Comparison of ENCODE assay signal across 19 mouse cellular contexts in the genomic region with DNA sequence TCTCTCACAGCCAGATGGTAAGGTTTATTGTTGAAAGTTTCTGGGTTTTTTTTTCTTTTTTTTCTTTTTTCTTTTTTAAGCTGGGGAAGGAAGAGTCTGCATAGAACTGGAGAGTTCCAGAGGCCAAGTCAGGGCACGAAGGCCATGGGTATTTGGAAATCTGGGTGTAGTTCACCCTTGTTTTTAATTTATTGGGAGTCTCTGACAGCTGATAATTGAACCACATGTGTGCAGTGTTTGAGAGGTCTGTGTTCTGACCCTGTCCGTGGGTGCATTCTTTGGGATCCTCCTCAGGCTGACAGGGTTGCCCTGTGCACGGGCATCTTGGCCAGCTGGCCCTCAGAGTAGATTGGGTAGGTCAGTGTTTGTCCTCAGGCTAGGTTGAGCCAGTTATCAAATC. TPM values are rescaled to one million over a fixed set of nuclear protein-coding genes. Genes with fewer than 3 reads are reported as not detected.
DNase-seq lines count a peak whose midpoint lies in the region; ATAC-seq lines count a peak whose summit lies in the region.
"Had no signal": no experiment of that assay in that cellular context is flagged by ENCODE, and none has a peak within 500 bp of the region (broad histone marks: within the 10 kb centered on the region; RNA-seq: fewer than 3 reads in every experiment).

No protein-coding gene starts in this region.

- ATAC-seq in heart, embryonic 13.5 days (ENCODE audit: extremely low read depth, insufficient number of reproducible peaks, low FRiP score, low TSS enrichment), result no peak
- ATAC-seq: CD4-positive, CD25-positive, alpha-beta regulatory T cell, adult 4 months; forebrain, embryonic 13.5 days; forebrain, embryonic 16.5 days; intestine, postnatal 0 days had no signal

- WGBS in heart, embryonic 13.5 days, result 43% methylated on average over 3 of the region's 3 CpGs

- DNase-seq in adrenal gland, postnatal 10 days, result peak; percentile 30
- no peak for DNase-seq in adrenal gland, postnatal 4 days (ENCODE audit: low spot score in 2 of 2)
- no peak for DNase-seq in heart, postnatal 10 days
- DNase-seq in adipocyte (ENCODE audit: low spot score), result peak; percentile 61
- peak; percentile 45 for DNase-seq in adrenal gland, postnatal 14 days
- DNase-seq: cerebellum, adult 18-20 months; cerebellum, adult 9-10 months; cerebellum, postnatal 14 days; gastrocnemius, postnatal 25 days; heart, adult 18-20 months; heart, postnatal 4 days; kidney, adult 8-10 months had no signal

- no peak overlapping the region for H3K4me3 ChIP-seq in heart, embryonic 13.5 days
- H3K4me3 ChIP-seq: forebrain, embryonic 10.5 days; forebrain, embryonic 13.5 days had no signal

- H3K4me1 ChIP-seq in heart, embryonic 13.5 days, result peaks cover 73% of the 10 kb centered on the region

- H3K9me3 ChIP-seq in heart, embryonic 13.5 days, result no peaks in the 10 kb centered on the region
- H3K9me3 ChIP-seq: forebrain, embryonic 10.5 days; forebrain, embryonic 13.5 days had no signal

- H3K4me2 ChIP-seq in heart, embryonic 13.5 days, result no peak overlapping the region
- H3K4me2 ChIP-seq: forebrain, embryonic 13.5 days; hindbrain, embryonic 14.5 days had no signal

- H3K27ac ChIP-seq in heart, embryonic 13.5 days (replicated peaks), result 0 out of 2 replicates have a peak overlapping the region, but pooled peaks have one; percentile 8
- H3K27ac ChIP-seq: forebrain, embryonic 10.5 days; forebrain, embryonic 13.5 days; hindbrain, embryonic 14.5 days had no signal

- H3K9ac ChIP-seq in heart, embryonic 13.5 days, result no peak overlapping the region
- H3K9ac ChIP-seq: forebrain, embryonic 13.5 days; hindbrain, embryonic 14.5 days had no signal

- H3K27me3 ChIP-seq in heart, embryonic 13.5 days (replicated peaks), result no peaks in the 10 kb centered on the region
- H3K27me3 ChIP-seq: forebrain, embryonic 13.5 days had no signal

- H3K36me3 ChIP-seq in heart, embryonic 13.5 days, result no peaks in the 10 kb centered on the region
- H3K36me3 ChIP-seq: forebrain, embryonic 10.5 days had no signal

- intact Hi-C loops in heart, postnatal 10 days (cut with DNase I), result loop anchor here (2.0 kb wide), 1 partner anchor 25 kb away; no protein-coding TSS in a partner anchor

RNA-seq across cellular contexts. Expression of a gene that starts 29.3 kb away (rescaled TPM):
- 10 to 100 TPM; 49.2 to 53.4 TPM for total RNA-seq in adrenal gland, postnatal 10 days (2021)
- 10 to 100 TPM; 71.9 to 75.8 TPM for total RNA-seq in adrenal gland, postnatal 4 days (2021)
- polyA plus RNA-seq in heart, embryonic 13.5 days (2015; fragmentation: Nextera tagmentation; extraction: Ambion mirVana), result 15.0 and 15.2 TPM in 2 replicates
- total RNA-seq in heart, postnatal 10 days (2021), result 10 to 100 TPM; 29.4 to 31.0 TPM
- 79.5 and 83.6 TPM in 2 replicates for total RNA-seq in adrenal gland, postnatal 14 days (2021)

Comparison
In these comparisons a context has a peak if more than half of its experiments do, and no peak if none do; other contexts are left out.
1. DNase-seq: peak in adrenal gland, postnatal 10 days (single experiment), adipocyte (single experiment) and adrenal gland, postnatal 14 days (single experiment); none in adrenal gland, postnatal 4 days (0 of 2) and heart, postnatal 10 days (0 of 2).